Mouse (Mus musculus): ENCODE results near the gene Prdm16. TPM values are rescaled to one million over a fixed set of nuclear protein-coding genes. Genes with fewer than 3 reads are reported as not detected.

Prdm16 gene
- polyA plus RNA-seq, 1 experiment from 2014 or later, result 41.5 TPM

- H3K4me1 ChIP-seq, result peaks cover 66% of the 10 kb centered on the region
- peaks cover 4% of the 10 kb centered on the region; the same call in 1 of the 2 replicates for H3K27me3 ChIP-seq
- no peaks in the 10 kb centered on the region for H3K9me3 ChIP-seq
- 41% methylated on average over 21 of the region's 21 CpGs for WGBS
- H3K4me2 ChIP-seq (replicated peaks), result no peak overlapping the region
- H3K27ac ChIP-seq, result no peak overlapping the region
- no peak overlapping the region for H3K4me3 ChIP-seq
- H3K9ac ChIP-seq, result no peak overlapping the region
- H3K36me3 ChIP-seq, result no peaks in the 10 kb centered on the region
- ATAC-seq (ENCODE audit: insufficient number of reproducible peaks, insufficient read depth, low FRiP score, low TSS enrichment), result no peak
Observed at GRCm38 (mm10) chr4:154543921-154544320, 92.8 kb downstream of the Prdm16 start.

GRCm38 (mm10) chr4:154543128-154543527, 93.5 kb downstream of the Prdm16 start:
- peaks cover 4% of the 10 kb centered on the region; the same call in 1 of the 2 replicates for H3K27me3 ChIP-seq
- H3K4me1 ChIP-seq, result peaks cover 59% of the 10 kb centered on the region
- no peak overlapping the region for H3K4me2 ChIP-seq (replicated peaks)
- H3K36me3 ChIP-seq, result no peaks in the 10 kb centered on the region
- WGBS, result 66% methylated on average over 4 of the region's 4 CpGs
- H3K9ac ChIP-seq, result no peak overlapping the region
- no peak overlapping the region for H3K27ac ChIP-seq
- ATAC-seq (ENCODE audit: insufficient number of reproducible peaks, insufficient read depth, low FRiP score, low TSS enrichment), result no peak
- no peaks in the 10 kb centered on the region for H3K9me3 ChIP-seq
- no peak overlapping the region for H3K4me3 ChIP-seq

GRCm38 (mm10) chr4:154542568-154542967, 94.1 kb downstream of the Prdm16 start:
- WGBS, result 51% methylated on average over 5 of the region's 5 CpGs

GRCm38 (mm10) chr4:154541632-154542276, 94.9 kb downstream of the Prdm16 start:
- Histone ChIP-seq H3K9ac (no peak overlapping the region), H3K4me1 (peaks cover 53% of the 10 kb centered on the region), H3K4me3 (no peak overlapping the region), H3K27ac (peak overlapping the region; percentile 32; the same call in 1 of the 2 replicates), H3K36me3 (no peaks in the 10 kb centered on the region), H3K4me2 (replicated peaks) (no peak overlapping the region), H3K9me3 (no peaks in the 10 kb centered on the region), H3K27me3 (no peaks in the 10 kb centered on the region; the same call in 1 of the 2 replicates)
- 51% methylated on average over 9 of the region's 9 CpGs for WGBS
- ATAC-seq (ENCODE audit: insufficient number of reproducible peaks, insufficient read depth, low FRiP score, low TSS enrichment), result no peak

More at GRCm38 (mm10) chr4:154542568-154542967, 94.1 kb downstream of the Prdm16 start:
- no peak overlapping the region for H3K27ac ChIP-seq
- ATAC-seq (ENCODE audit: insufficient number of reproducible peaks, insufficient read depth, low FRiP score, low TSS enrichment), result no peak
- H3K4me1 ChIP-seq, result peaks cover 58% of the 10 kb centered on the region
- no peak overlapping the region for H3K4me3 ChIP-seq
- H3K36me3 ChIP-seq, result no peaks in the 10 kb centered on the region
- H3K9me3 ChIP-seq, result no peaks in the 10 kb centered on the region
- no peak overlapping the region for H3K4me2 ChIP-seq (replicated peaks)
- H3K27me3 ChIP-seq, result peaks cover 4% of the 10 kb centered on the region; the same call in 1 of the 2 replicates
- no peak overlapping the region for H3K9ac ChIP-seq

- H3K4me2 ChIP-seq (replicated peaks), result 0 out of 2 replicates have a peak overlapping the region, but pooled peaks have one; percentile 3
- H3K9me3 ChIP-seq, result no peaks in the 10 kb centered on the region
- H3K4me3 ChIP-seq, result no peak overlapping the region
- ATAC-seq (ENCODE audit: insufficient number of reproducible peaks, insufficient read depth, low FRiP score, low TSS enrichment), result peak; percentile 54; the same call in 1 of the 2 replicates
- no peaks in the 10 kb centered on the region; the same call in 1 of the 2 replicates for H3K27me3 ChIP-seq
- no peaks in the 10 kb centered on the region for H3K36me3 ChIP-seq
- H3K27ac ChIP-seq, result peak overlapping the region; percentile 32; the same call in 1 of the 2 replicates
- WGBS, result 11% methylated on average over 10 of the region's 10 CpGs
- peaks cover 54% of the 10 kb centered on the region for H3K4me1 ChIP-seq
- no peak overlapping the region for H3K9ac ChIP-seq
Observed at GRCm38 (mm10) chr4:154540671-154541070, 96.0 kb downstream of the Prdm16 start.

DNA sequence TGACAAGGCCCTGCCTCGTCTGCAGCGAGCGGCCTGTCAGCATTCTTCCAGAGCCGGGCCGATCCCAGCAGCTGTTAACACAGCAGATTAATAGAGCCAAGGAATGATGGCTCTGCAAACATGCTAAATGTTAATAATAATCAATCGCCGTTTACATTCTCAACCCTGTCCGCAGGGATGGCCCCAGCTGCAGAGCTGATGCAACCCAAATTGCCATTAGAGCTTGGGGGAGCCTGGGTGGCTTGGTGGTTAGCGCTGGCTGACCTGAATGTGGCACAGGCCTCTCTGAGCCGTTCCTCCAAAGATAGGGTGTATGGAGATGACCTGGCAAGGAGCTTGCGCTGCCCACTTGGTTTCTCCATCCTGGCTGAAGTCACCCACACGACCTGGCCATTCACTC, 97.0 kb downstream of the Prdm16 start:
- Histone ChIP-seq H3K36me3 (no peaks in the 10 kb centered on the region), H3K27me3 (no peaks in the 10 kb centered on the region; the same call in 1 of the 2 replicates), H3K9me3 (no peaks in the 10 kb centered on the region), H3K27ac (no peak overlapping the region), H3K9ac (no peak overlapping the region), H3K4me2 (replicated peaks) (no peak overlapping the region), H3K4me3 (no peak overlapping the region), H3K4me1 (peaks cover 49% of the 10 kb centered on the region)
- no peak for ATAC-seq (ENCODE audit: insufficient number of reproducible peaks, insufficient read depth, low FRiP score, low TSS enrichment)
- 74% methylated on average over 12 of the region's 12 CpGs for WGBS

DNA sequence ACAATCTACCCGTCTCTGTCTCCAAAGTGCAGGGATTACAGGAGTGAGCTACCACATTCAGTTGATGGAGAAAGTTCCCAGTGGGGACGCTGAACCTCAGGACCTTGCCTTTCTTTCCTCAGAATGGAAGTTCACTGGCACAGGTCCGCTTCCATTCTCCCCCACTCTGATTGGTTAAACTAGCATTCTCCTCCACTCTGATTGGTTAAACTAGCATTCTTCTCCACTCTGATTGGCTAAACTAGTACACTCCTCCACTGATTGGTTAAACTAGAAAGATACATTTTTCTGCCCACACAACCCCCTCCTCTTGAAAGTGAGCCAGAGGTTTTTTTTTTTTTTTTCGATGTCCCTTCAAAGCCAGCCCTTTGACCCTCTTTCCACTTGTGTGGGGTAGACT, 97.9 kb downstream of the Prdm16 start:
- H3K4me2 ChIP-seq (replicated peaks), result no peak overlapping the region
- H3K4me3 ChIP-seq, result no peak overlapping the region
- H3K27ac ChIP-seq, result no peak overlapping the region
- H3K4me1 ChIP-seq, result peaks cover 42% of the 10 kb centered on the region
- WGBS, result 72% methylated on average over 4 of the region's 4 CpGs
- H3K9ac ChIP-seq, result no peak overlapping the region
- ATAC-seq (ENCODE audit: insufficient number of reproducible peaks, insufficient read depth, low FRiP score, low TSS enrichment), result no peak
- no peaks in the 10 kb centered on the region for H3K9me3 ChIP-seq
- H3K36me3 ChIP-seq, result no peaks in the 10 kb centered on the region
- no peaks in the 10 kb centered on the region for H3K27me3 ChIP-seq

GRCm38 (mm10) chr4:154536110-154536509, 100.6 kb downstream of the Prdm16 start:
- Histone ChIP-seq H3K9ac (no peak overlapping the region), H3K4me2 (replicated peaks) (no peak overlapping the region), H3K9me3 (no peaks in the 10 kb centered on the region), H3K4me1 (peaks cover 22% of the 10 kb centered on the region), H3K36me3 (no peaks in the 10 kb centered on the region), H3K4me3 (no peak overlapping the region), H3K27me3 (no peaks in the 10 kb centered on the region), H3K27ac (peak overlapping the region; percentile 11; the same call in 1 of the 2 replicates)
- no peak for ATAC-seq (ENCODE audit: insufficient number of reproducible peaks, insufficient read depth, low FRiP score, low TSS enrichment)
- WGBS, result 57% methylated on average over 5 of the region's 5 CpGs

DNA sequence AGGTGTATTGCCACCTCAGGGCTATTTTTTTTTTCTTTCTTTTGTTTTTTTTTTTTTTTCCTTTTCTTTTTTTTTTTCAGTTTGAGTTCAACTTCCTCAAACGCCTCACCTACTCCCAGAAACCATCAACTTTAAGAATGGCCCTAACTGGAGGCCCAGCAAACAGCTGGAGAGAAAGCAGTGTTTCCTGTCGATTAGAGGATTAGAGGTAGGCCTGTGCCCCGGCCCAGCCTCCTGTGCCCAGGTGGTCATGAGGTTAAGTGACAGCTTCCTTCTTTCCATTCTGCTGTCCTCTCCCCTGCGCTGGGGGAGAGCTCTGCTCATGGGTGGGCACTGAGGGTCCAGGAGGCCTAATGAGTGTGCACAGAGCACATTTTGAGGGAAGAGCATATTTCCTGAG, 105.3 kb downstream of the Prdm16 start:
- H3K9me3 ChIP-seq, result no peaks in the 10 kb centered on the region
- peaks cover 5% of the 10 kb centered on the region; the same call in 1 of the 2 replicates for H3K27me3 ChIP-seq
- no peak overlapping the region for H3K4me2 ChIP-seq (replicated peaks)
- no peak overlapping the region for H3K9ac ChIP-seq
- H3K4me1 ChIP-seq, result peaks cover 23% of the 10 kb centered on the region
- H3K36me3 ChIP-seq, result no peaks in the 10 kb centered on the region
- no peak for ATAC-seq (ENCODE audit: insufficient number of reproducible peaks, insufficient read depth, low FRiP score, low TSS enrichment)
- no peak overlapping the region for H3K4me3 ChIP-seq
- no peak overlapping the region for H3K27ac ChIP-seq
- WGBS, result 34% methylated on average over 4 of the region's 4 CpGs

DNA sequence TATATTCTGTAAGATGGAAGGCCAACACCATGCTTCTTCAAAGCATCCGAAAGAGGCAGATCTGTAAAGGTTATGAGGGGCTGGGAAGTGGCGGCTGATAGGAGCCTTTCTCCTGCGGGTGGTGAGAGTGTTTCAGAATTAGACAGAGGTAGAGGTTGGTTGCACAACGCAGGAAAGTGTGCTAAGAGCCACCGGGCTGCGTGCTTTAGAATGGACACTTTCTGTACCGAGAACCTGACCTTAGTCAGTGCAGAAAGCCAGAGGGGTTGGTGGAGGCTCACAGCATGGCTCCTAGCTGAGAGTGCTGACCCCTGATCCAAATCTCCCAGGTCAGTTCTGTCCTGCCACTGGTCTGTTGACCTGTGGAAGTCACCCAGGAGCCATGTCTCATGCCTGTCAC, 106.3 kb downstream of the Prdm16 start:
- ATAC-seq (ENCODE audit: insufficient number of reproducible peaks, insufficient read depth, low FRiP score, low TSS enrichment), result no peak
- H3K27me3 ChIP-seq, result peaks cover 5% of the 10 kb centered on the region; the same call in 1 of the 2 replicates
- H3K4me3 ChIP-seq, result no peak overlapping the region
- no peaks in the 10 kb centered on the region for H3K36me3 ChIP-seq
- H3K9ac ChIP-seq, result no peak overlapping the region
- H3K4me2 ChIP-seq (replicated peaks), result no peak overlapping the region
- no peaks in the 10 kb centered on the region for H3K9me3 ChIP-seq
- WGBS, result 71% methylated on average over 7 of the region's 7 CpGs
- peaks cover 22% of the 10 kb centered on the region for H3K4me1 ChIP-seq
- H3K27ac ChIP-seq, result no peak overlapping the region

GRCm38 (mm10) chr4:154527506-154527905, 109.2 kb downstream of the Prdm16 start:
- H3K4me2 ChIP-seq (replicated peaks), result no peak overlapping the region
- H3K9ac ChIP-seq, result no peak overlapping the region
- no peak for ATAC-seq (ENCODE audit: insufficient number of reproducible peaks, insufficient read depth, low FRiP score, low TSS enrichment)
- WGBS, result 62% methylated on average over 9 of the region's 9 CpGs
- no peaks in the 10 kb centered on the region for H3K9me3 ChIP-seq
- no peak overlapping the region for H3K27ac ChIP-seq
- H3K27me3 ChIP-seq, result peaks cover 5% of the 10 kb centered on the region; the same call in 1 of the 2 replicates
- H3K36me3 ChIP-seq, result no peaks in the 10 kb centered on the region
- no peak overlapping the region for H3K4me3 ChIP-seq
- peaks cover 26% of the 10 kb centered on the region for H3K4me1 ChIP-seq

GRCm38 (mm10) chr4:154526351-154526786, 110.3 kb downstream of the Prdm16 start:
- no peak for ATAC-seq (ENCODE audit: insufficient number of reproducible peaks, insufficient read depth, low FRiP score, low TSS enrichment)
- no peaks in the 10 kb centered on the region for H3K36me3 ChIP-seq
- H3K27me3 ChIP-seq, result peaks cover 5% of the 10 kb centered on the region; the same call in 1 of the 2 replicates
- WGBS, result 82% methylated on average over 6 of the region's 6 CpGs
- no peak overlapping the region for H3K9ac ChIP-seq
- peaks cover 21% of the 10 kb centered on the region for H3K4me1 ChIP-seq
- no peak overlapping the region for H3K27ac ChIP-seq
- H3K9me3 ChIP-seq, result no peaks in the 10 kb centered on the region
- H3K4me3 ChIP-seq, result no peak overlapping the region
- H3K4me2 ChIP-seq (replicated peaks), result no peak overlapping the region
